Mouse (Mus musculus) spleen, postnatal 36 days (tissue): ENCODE data around the gene Rab31.
A peak's percentile ranks its signal among the peaks of the same experiment; 100 is the strongest.

Experiments
- DNase-seq, 2 experiments: peaks; one replicate each; pipeline ENCODE4 v3.0.0; 2022; ENCODE audit warnings: low spot score in 2 of 2, mixed read lengths in 1 of 2

Gene Rab31

GRCm38 (mm10) chr17:65783182-65784161 lies 10.9 kb upstream of the Rab31 start:
- peak; percentile 78 to 82 for DNase-seq

- DNase-seq = peak; percentile 80 to 81
These were observed 10.1 kb upstream of the Rab31 start, which contains the start of gene Ppp4r1 for GRCm38 (mm10) chr17:65782551-65783141. Gene Ppp4r1 (plus strand): TSS chr17:65782573.

GRCm38 (mm10) chr17:65780970-65781369 lies 8.4 kb upstream of the Rab31 start:
- DNase-seq = no peak

- DNase-seq = no peak
These were observed 4.9 kb upstream of the Rab31 start for GRCm38 (mm10) chr17:65777461-65777860.

- DNase-seq = no peak
These were observed 3.7 kb upstream of the Rab31 start for GRCm38 (mm10) chr17:65776228-65776627.

GRCm38 (mm10) chr17:65774439-65774838 lies 1.9 kb upstream of the Rab31 start:
- no peak for DNase-seq

GRCm38 (mm10) chr17:65773617-65774016 lies 1.1 kb upstream of the Rab31 start:
- no peak for DNase-seq

GRCm38 (mm10) chr17:65770982-65771915 lies 1.3 kb downstream of the Rab31 start:
- DNase-seq = peak; percentile 40

- no peak for DNase-seq
These were observed 4.1 kb downstream of the Rab31 start for GRCm38 (mm10) chr17:65768486-65768885.

GRCm38 (mm10) chr17:65763221-65763620 lies 9.3 kb downstream of the Rab31 start:
- DNase-seq = no peak

GRCm38 (mm10) chr17:65757150-65757549 lies 15.4 kb downstream of the Rab31 start:
- DNase-seq = no peak

- DNase-seq = peak; percentile 21 to 38
These were observed 16.7 kb downstream of the Rab31 start for GRCm38 (mm10) chr17:65755857-65756256.

GRCm38 (mm10) chr17:65753130-65753529 lies 19.4 kb downstream of the Rab31 start:
- DNase-seq = no peak

GRCm38 (mm10) chr17:65750301-65750700 lies 22.3 kb downstream of the Rab31 start:
- no peak for DNase-seq

GRCm38 (mm10) chr17:65749803-65750202 lies 22.7 kb downstream of the Rab31 start:
- no peak for DNase-seq

- DNase-seq = no peak
These were observed 23.6 kb downstream of the Rab31 start for GRCm38 (mm10) chr17:65748997-65749396.

- no peak for DNase-seq
These were observed 26.2 kb downstream of the Rab31 start for GRCm38 (mm10) chr17:65746314-65746713.

- no peak for DNase-seq
These were observed 28.8 kb downstream of the Rab31 start for GRCm38 (mm10) chr17:65743664-65744330.

- DNase-seq = no peak
These were observed 29.6 kb downstream of the Rab31 start for GRCm38 (mm10) chr17:65742969-65743368.

GRCm38 (mm10) chr17:65742245-65742905 lies 30.2 kb downstream of the Rab31 start:
- no peak for DNase-seq

- no peak for DNase-seq
These were observed 31.0 kb downstream of the Rab31 start for GRCm38 (mm10) chr17:65741565-65741964.
